Mouse (Mus musculus) left cerebral cortex, postnatal 36 days (tissue): ENCODE data around the gene Nf2. TPM values are rescaled to one million over a fixed set of nuclear protein-coding genes. Genes with fewer than 3 reads are reported as not detected.

Experiments used
- DNase-seq, 2 experiments: peaks; one replicate each; pipeline ENCODE4 v3.0.0; 2021 to 2022; ENCODE audit warnings: low spot score in 2 of 2, mixed read lengths in 1 of 2
- intact Hi-C: fragments of 180-260 bp; cut with DNase I; formaldehyde crosslinking; loops from one replicate; pipeline ENCODE4 v1.15.1; 2025
- microRNA-seq: library from miRNA; unstranded; fragments of <30 nt; microRNA quantifications from one replicate; pipeline ENCODE4 v1.2.0, GENCODE M21; 2022
- total RNA-seq, 2 experiments: library from RNA; stranded (reverse); gene quantifications; 2 replicates each; pipeline ENCODE4 v1.2.3; 2021

Gene Nf2
- total RNA-seq, 2 experiments from 2014 or later = 73.3 to 75.0 TPM

DNA sequence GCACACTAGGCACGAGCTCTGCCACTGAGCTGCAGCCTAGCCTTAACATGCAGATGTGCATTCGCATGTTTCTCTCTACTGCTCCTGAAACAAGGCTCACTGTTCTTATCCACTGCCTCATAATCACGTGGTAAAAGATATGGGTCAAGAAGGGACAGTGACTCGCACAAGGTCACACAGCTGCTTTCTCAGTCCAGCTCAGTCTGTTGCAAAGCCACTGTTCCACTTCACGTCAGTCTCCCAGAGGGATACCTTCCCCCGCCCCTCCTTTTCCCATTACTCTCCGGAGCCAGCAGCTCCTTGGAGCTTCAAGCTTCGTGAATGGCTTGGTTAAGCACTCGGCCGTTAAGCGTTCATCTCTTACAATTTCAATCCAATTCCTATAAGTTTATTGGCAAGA lies 128.9 kb downstream of the Nf2 start:
- intact Hi-C loops = no loop called here
- no peak for DNase-seq

DNA sequence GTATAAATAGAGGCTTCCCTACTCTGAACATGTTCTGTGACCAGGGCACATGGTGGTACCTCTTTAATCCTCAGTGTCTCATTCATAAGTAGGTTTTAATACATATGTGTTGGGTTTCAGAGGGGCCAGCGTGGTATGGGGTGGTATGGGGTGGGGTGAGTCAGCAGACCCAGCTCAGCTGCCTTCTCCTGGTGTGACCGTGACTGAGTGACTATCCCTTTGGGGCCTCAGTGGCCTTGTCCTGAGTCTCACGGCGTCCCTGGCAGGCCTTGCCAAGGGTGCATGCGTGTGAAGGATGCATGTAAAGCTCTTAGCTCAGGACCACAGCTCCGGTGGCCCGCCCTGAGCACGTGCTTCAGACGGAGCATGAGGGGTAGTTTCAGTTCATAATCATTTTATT lies 129.4 kb downstream of the Nf2 start:
- intact Hi-C loops = no loop called here
- no peak for DNase-seq

DNA sequence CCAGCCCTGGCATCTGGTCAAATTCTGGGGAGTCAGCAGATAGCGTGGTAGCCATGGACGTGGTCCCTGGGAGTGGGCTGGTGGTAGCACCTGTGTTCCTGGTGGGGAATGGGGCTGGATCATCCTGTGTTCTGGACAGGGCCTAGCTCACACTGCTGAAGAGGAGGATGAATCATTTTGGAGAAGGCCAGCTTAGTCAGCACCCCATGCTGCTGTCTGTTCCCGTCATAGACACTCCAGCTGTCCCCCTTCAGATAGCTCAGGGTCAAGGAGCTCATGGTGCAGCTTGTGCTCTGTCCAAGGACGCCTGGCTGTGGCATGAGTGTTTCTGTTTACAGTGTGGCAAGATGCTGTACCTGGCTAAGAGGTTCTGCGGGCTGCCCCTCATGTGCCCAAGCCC lies 130.8 kb downstream of the Nf2 start:
- no peak for DNase-seq
- intact Hi-C loops = no loop called here

DNA sequence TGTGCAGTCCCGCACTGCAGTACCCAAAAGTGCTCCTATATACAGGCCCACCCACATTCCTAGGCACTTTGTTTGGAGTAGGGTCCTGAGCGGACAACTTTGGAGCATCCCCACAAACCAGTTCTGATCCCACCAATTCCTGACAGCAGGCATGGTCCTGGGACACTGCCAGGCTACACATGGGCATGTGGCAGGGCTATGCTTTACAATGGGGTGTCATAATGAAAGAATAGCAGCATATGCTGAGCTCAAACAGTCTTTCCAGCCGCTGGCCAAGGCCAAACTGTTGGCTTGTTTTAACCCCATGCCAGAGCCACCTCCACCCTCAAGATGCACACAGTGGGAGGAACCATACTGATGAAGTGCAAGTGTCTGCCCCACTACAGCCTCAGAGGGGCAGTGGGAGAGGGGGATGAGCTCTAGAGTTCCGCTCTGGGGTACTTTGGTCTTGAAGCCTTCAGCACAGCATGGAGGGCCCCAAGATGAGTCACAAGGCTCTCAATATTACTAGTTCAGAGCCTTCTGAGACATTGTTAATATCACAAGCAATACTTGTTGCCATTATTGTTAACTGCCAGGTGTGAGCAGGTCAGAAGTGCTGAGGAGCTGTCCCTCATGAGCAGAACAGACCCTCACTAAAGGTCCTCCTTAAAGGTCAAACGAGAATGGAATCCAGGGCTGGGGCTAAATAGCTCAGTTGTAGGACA lies 132.7 kb downstream of the Nf2 start:
- DNase-seq = no peak
- intact Hi-C loops = no loop called here

Small RNA genes lying within 50 kb of the gene (microRNA-seq; reads per million reads assigned to microRNA genes)
- 2.3 reads per million for gene Mir6918

Other genes with a start within 250 kb of the Nf2 start
- gene Gm11032, start 229.5 kb downstream of the Nf2 start, total RNA-seq = not detected
- gene Ascc2, start 211.8 kb downstream of the Nf2 start, total RNA-seq = 10 to 100 TPM; 15.1 to 21.6 TPM
- gene Uqcr10, start 145.2 kb downstream of the Nf2 start, total RNA-seq = 100 to 1,000 TPM; 360 to 388 TPM
- 10 to 100 TPM; 31.8 to 32.9 TPM for gene Zmat5, start 144.9 kb downstream of the Nf2 start, total RNA-seq
- 10 to 100 TPM; 16.4 to 22.0 TPM for gene Cabp7, start 102.8 kb downstream of the Nf2 start, total RNA-seq
- 10 to 100 TPM; 85.0 to 90.8 TPM for gene Nipsnap1, start 24.4 kb upstream of the Nf2 start, total RNA-seq
- 10 to 100 TPM; 35.7 to 45.4 TPM for gene Thoc5, start 45.8 kb upstream of the Nf2 start, total RNA-seq
- 10 to 100 TPM; 44.0 to 47.2 TPM for gene Nefh, start 98.5 kb upstream of the Nf2 start, total RNA-seq
- gene Ap1b1, start 137.3 kb upstream of the Nf2 start, total RNA-seq = 100 to 1,000 TPM; 145 to 153 TPM
- 10 to 100 TPM; 72.2 to 77.6 TPM for gene Rasl10a, start 208.6 kb upstream of the Nf2 start, total RNA-seq
- gene Gas2l1, start 215.8 kb upstream of the Nf2 start, total RNA-seq = 10 to 100 TPM; 82.7 to 98.5 TPM
- gene Rhbdd3, start 249.4 kb upstream of the Nf2 start, total RNA-seq = 10 to 100 TPM; 22.2 to 26.2 TPM
- gene Ewsr1, start 249.7 kb upstream of the Nf2 start, total RNA-seq = 100 to 1,000 TPM; 222 to 343 TPM